Mouse (Mus musculus): ENCODE measurements at regions not wholly inside any gene's neighbourhood (a gene's known extent, or its start where the extent isn't known, plus 50 kb on each side); places are given as distances from the start of the nearest gene placed in this dataset.
A peak's percentile ranks its signal among the peaks of the same experiment; 100 is the strongest.

DNA sequence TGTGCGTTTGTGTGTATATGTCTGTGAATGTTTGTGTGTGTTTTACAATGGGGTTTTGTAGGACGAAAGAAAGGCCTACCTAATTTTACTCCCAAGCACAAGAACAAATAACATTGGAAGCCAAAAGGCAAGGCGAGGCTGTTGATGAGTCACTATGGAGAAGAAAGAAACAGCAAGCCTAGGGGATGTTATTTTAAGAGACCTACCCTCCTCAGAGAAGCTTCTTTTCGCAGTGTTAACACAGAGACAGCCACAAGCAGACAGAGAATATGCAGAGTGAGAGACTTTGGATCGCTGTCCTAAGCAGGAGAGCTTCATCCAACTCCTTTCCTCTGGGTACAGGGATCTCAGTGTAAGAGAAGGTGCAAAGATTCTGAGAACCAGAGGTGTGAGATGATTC, 57.3 kb upstream of the Frmd4a start:
- in situ Hi-C loops (cut with MboI; ENCODE audit: low pct_ligation_motif_present, low pct_unique_long_range_greater_than_20kb, low sequenced_read_pairs) (no loop called here), dilution Hi-C loops (cut with MboI; ENCODE audit: extremely low pct_ligation_motif_present, extremely low pct_unique_long_range_greater_than_20kb, low sequenced_read_pairs) (no loop called here)
- H3K36me3 ChIP-seq (replicated peaks in 1 of 2; ENCODE audit: control insufficient read depth in 1 of 2, insufficient read depth in 1 of 2, low read length in 1 of 2) = no peaks in the 10 kb centered on the region
- no peaks in the 10 kb centered on the region for H3K79me2 ChIP-seq (replicated peaks; ENCODE audit: control insufficient read depth, extremely low read depth, insufficient read depth, poor library complexity, severe bottlenecking)
- H3K4me2 ChIP-seq (ENCODE audit: insufficient read depth, low read depth, poor library complexity, severe bottlenecking) = no peak overlapping the region
- no peak overlapping the region for H3K9ac ChIP-seq (ENCODE audit: insufficient read depth, low read depth)
- no peak overlapping the region for H3K27ac ChIP-seq (ENCODE audit: insufficient read depth, low read depth)
- H3K4me1 ChIP-seq (ENCODE audit: control insufficient read depth in 1 of 2, insufficient read depth in 2 of 2) = no peaks in the 10 kb centered on the region
- DNase-seq (ENCODE audit: extremely low read depth) = no peak
- H3K9me3 ChIP-seq (replicated peaks; ENCODE audit: low read length) = no peaks in the 10 kb centered on the region
- TF ChIP-seq RCOR1 (conservative IDR thresholded peaks at IDR 0.05; ENCODE audit: low read depth, low read length) (no peak), SMC3 (IDR thresholded peaks at IDR 0.05; ENCODE audit: low read depth, low read length) (no peak), JUND (conservative IDR thresholded peaks at IDR 0.05; ENCODE audit: low read depth, low read length) (no peak), UBTF (IDR thresholded peaks at IDR 0.05; ENCODE audit: low read depth, low read length) (no peak), ZNF384 (IDR thresholded peaks at IDR 0.05; ENCODE audit: low read depth, low read length) (no peak), MAFK (IDR thresholded peaks at IDR 0.05; ENCODE audit: insufficient replicate concordance, low read length) (no peak), CHD1 (IDR thresholded peaks at IDR 0.05; ENCODE audit: low read depth, low read length) (no peak), SIN3A (IDR thresholded peaks at IDR 0.05; ENCODE audit: low read length) (no peak), MXI1 (IDR thresholded peaks at IDR 0.05; ENCODE audit: low read depth, low read length) (no peak), POLR2A (IDR thresholded peaks at IDR 0.05; ENCODE audit: low read depth, low read length) (no peak), ETS1 (conservative IDR thresholded peaks at IDR 0.05; ENCODE audit: low read depth, low read length) (no peak), ZC3H11A (IDR thresholded peaks at IDR 0.05; ENCODE audit: low read depth, low read length) (no peak), ELF1 (IDR thresholded peaks at IDR 0.05; ENCODE audit: low read depth, low read length) (no peak), RAD21 (IDR thresholded peaks at IDR 0.05; ENCODE audit: low read depth, low read length) (no peak), MYC (IDR thresholded peaks at IDR 0.05; ENCODE audit: low read depth, low read length) (no peak), ZMIZ1 (IDR thresholded peaks at IDR 0.05; ENCODE audit: low read depth, low read length) (no peak), KAT2A (IDR thresholded peaks at IDR 0.05; ENCODE audit: insufficient replicate concordance, low read length) (no peak), HCFC1 (IDR thresholded peaks at IDR 0.05; ENCODE audit: low read depth, low read length) (no peak), CHD2 (IDR thresholded peaks at IDR 0.05; ENCODE audit: low read length) (no peak)
- no peak overlapping the region for H3K4me3 ChIP-seq (replicated peaks in 1 of 3; ENCODE audit: low read depth in 2 of 3, low read length in 2 of 3, poor library complexity in 1 of 3)
- no peaks in the 10 kb centered on the region for H3K27me3 ChIP-seq (replicated peaks)

DNA sequence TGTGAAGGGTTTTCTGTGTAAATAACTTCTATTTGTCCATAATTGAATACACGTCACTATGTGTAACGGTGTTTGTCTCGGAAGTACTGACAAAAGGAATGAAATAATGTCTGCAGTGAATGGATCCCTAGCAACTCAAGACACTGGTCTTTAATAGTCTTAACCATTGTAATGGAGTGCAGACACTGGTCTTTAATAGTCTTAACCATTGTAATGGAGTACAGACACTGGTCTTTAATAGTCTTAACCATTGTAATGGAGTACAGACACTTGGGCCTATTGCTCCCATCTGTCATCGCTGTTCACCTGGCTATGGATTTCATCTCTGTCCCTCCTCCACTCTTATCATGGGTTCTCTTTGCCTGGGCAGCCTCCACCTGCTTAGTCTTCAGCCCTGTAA, 53.2 kb upstream of the Frmd4a start:
- Histone ChIP-seq H3K4me3 (replicated peaks in 1 of 3; ENCODE audit: low read depth in 2 of 3, low read length in 2 of 3, poor library complexity in 1 of 3) (no peak overlapping the region), H3K4me1 (ENCODE audit: control insufficient read depth in 1 of 2, insufficient read depth in 2 of 2) (no peaks in the 10 kb centered on the region), H3K27ac (ENCODE audit: insufficient read depth, low read depth) (no peak overlapping the region), H3K9ac (ENCODE audit: insufficient read depth, low read depth) (no peak overlapping the region), H3K79me2 (replicated peaks; ENCODE audit: control insufficient read depth, extremely low read depth, insufficient read depth, poor library complexity, severe bottlenecking) (no peaks in the 10 kb centered on the region), H3K4me2 (ENCODE audit: insufficient read depth, low read depth, poor library complexity, severe bottlenecking) (no peak overlapping the region), H3K36me3 (replicated peaks in 1 of 2; ENCODE audit: control insufficient read depth in 1 of 2, insufficient read depth in 1 of 2, low read length in 1 of 2) (no peaks in the 10 kb centered on the region), H3K9me3 (replicated peaks; ENCODE audit: low read length) (no peaks in the 10 kb centered on the region), H3K27me3 (replicated peaks) (no peaks in the 10 kb centered on the region)
- dilution Hi-C loops (cut with MboI; ENCODE audit: extremely low pct_ligation_motif_present, extremely low pct_unique_long_range_greater_than_20kb, low sequenced_read_pairs) (no loop called here), in situ Hi-C loops (cut with MboI; ENCODE audit: low pct_ligation_motif_present, low pct_unique_long_range_greater_than_20kb, low sequenced_read_pairs) (no loop called here)
- no peak for TF ChIP-seq ZC3H11A (IDR thresholded peaks at IDR 0.05; ENCODE audit: low read depth, low read length)
- TF ChIP-seq SIN3A (IDR thresholded peaks at IDR 0.05; ENCODE audit: low read length) = no peak
- TF ChIP-seq RAD21 (IDR thresholded peaks at IDR 0.05; ENCODE audit: low read depth, low read length) = no peak
- no peak for TF ChIP-seq RCOR1 (conservative IDR thresholded peaks at IDR 0.05; ENCODE audit: low read depth, low read length)
- TF ChIP-seq EP300 (IDR thresholded peaks at IDR 0.05; ENCODE audit: low read length) = no peak
- no peak for TF ChIP-seq BHLHE40 (IDR thresholded peaks at IDR 0.05; ENCODE audit: low read depth, low read length)
- no peak for TF ChIP-seq MYC (IDR thresholded peaks at IDR 0.05; ENCODE audit: low read depth, low read length)
- TF ChIP-seq CTCF (conservative IDR thresholded peaks at IDR 0.05 in 1 of 2, IDR thresholded peaks at IDR 0.05 in 1 of 2; ENCODE audit: low read depth in 2 of 2, low read length in 2 of 2) = no peak
- no peak for TF ChIP-seq CHD2 (IDR thresholded peaks at IDR 0.05; ENCODE audit: low read length)
- DNase-seq (ENCODE audit: extremely low read depth) = peak; percentile 47

All from CH12.LX (cell line).